Mouse (Mus musculus) frontal cortex, postnatal 10 days (tissue): ENCODE measurements around the gene Il21r.

Experiments used
- DNase-seq, 2 experiments: peaks; one replicate each; pipeline ENCODE4 v3.0.0; 2022; ENCODE audit warnings: low spot score in 2 of 2, mixed read lengths in 1 of 2

Gene Il21r

DNA sequence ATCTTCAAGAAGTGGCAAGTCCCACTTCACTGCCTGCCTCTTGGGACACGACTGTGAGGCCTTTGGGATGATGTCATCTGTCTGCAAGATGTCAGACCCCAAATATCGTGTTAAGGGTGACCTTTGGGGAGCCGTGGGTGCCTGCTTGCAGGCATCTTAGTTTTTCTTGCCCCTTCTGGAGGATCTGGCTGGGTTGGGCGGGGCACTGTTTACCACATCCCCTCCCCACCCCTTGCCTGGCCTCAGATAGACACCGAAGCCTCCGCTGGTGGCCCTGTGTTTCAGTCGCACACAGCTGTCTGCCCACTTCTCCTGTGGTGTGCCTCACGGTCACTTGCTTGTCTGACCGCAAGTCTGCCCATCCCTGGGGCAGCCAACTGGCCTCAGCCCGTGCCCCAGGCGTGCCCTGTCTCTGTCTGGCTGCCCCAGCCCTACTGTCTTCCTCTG, at the start of gene Il21r:
TSS of gene Il21r (plus strand) at position 245 of the 447 bp plus-strand sequence.
- peak in 1 of 2 experiments; percentile 43 for DNase-seq

DNA sequence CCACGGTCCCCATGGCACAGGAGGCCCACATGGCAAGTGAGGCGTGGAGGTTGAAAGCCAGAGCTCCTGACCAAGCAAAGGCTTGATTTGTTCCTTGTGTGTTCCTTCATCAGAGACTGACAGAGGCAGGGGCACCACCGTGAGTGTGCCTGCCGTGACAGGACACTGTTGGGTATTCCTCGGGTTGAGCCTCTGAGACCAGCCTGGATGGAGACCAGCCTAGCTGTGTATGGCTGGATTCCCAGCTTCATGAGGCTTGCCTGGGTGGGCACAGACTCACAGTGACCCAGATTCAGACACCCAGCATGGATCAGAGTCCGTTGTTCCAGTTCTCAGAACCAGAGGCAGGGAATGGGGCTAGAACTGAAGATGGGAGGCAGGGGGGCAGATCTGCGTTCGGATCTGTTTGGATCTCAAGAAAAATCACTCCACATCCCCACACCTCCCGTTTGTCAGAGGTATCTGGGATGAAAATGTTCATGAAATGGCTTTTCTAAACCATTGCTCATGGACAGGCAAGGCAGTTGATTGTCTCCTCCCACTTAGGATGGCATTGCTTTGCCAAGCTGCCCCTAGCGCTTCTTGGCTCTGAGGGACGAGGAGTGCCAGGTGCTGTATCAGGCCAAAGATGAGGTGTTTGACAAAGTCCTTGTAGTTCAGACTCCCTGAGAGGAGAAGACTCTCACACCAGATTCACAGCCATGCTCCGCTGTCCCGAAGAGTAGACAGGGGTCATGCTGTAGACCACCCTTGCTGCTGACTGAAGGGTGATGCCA, 49.4 kb upstream of the Il21r start:
- no peak for DNase-seq

DNA sequence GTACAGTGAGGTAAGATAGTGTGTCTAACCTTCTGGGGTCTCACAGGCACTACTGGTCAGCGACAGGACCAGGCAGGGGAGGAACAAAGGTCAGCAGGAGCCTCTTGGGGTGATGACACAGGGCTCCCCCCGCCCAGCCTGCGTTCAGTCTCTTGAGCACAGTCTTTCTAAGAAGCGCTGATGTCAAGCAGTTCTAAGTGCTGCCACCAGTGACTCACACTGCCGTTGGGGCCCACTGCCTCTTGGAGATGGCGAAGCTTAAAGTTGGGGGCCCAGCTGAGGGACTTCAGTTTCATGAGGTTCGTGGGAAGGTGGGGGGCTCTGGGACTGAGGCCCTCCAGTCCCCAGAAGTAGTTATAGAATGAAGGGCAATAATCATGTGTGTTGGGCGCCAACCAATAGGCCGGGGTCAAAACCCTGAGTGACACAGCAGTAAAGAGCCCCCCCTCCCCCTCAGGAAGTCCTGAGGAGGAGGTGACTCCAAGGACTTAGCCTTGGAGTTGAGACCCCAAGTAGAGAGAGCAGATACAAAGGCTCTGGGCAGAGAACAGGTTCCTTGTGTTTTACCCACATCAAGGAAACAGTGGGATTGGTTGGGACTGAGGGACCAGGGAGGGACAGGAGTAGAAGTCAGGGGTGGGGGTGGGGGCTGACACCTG, 48.6 kb upstream of the Il21r start:
- DNase-seq, result no peak

DNA sequence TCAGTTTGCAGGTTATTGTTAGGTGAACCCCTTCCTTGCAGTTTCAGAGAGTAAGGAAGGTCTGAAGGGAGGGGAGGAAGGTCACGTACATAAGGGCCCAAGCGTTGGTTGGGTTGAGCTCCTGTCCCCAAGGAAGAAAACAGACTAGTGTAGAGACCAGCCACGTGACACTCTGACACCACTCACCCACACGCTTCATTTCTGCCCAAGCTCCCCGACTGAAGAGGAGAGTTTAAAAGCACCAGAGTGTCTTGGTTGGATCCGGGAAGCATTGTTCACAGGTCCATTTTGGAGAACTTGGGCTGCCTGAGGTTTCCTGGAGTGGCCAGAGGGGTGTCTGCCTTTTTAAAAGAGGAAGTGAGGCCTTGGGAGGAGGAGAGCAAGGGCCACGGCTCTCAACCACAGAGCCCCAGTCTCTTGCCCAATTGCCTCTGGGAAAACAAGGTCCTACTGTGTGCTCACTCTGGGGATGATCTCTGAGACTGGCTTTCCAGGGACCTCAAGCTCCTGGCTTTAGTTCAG, 47.8 kb upstream of the Il21r start:
- DNase-seq, result no peak

DNA sequence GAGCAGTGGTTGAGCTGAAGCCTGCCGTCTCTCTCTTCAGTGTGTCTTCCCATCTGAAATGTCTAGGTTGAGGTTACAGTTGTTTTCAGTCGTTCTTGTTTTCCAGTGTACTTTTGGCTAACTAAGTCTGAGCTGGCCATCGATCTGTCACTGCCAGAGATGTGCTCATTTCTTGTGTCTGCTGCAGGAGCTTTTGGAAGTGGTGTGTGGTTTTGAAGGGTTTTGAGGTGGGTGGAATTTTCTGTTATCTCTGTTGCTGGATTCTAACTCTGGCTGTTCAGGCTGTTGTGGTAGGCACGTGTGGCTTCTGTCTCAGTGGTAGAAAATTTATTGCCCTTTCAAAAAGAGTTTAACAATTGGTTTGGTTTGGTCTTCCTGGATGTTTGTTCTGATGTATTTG, 47.1 kb upstream of the Il21r start:
- DNase-seq, result no peak

DNA sequence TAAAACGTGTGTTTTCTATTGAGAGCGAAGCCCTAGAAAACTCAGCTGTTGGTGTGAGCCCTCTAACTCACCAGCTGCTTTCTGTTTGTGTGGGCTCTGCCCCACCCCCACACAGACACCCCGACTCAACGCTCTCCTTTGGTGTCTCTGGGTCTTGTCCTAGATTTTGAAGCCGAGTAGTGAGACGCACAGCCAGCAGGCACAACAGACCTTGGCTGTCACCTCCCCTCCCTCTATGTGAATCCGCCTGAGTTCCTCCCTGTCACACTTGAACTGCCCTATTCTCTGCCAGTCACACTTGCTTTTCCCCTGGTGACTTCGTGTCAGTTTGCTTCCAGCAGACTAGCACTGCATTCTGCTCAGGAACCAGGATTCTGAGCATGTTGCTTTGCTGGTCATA, 46.4 kb upstream of the Il21r start:
- no peak for DNase-seq

DNA sequence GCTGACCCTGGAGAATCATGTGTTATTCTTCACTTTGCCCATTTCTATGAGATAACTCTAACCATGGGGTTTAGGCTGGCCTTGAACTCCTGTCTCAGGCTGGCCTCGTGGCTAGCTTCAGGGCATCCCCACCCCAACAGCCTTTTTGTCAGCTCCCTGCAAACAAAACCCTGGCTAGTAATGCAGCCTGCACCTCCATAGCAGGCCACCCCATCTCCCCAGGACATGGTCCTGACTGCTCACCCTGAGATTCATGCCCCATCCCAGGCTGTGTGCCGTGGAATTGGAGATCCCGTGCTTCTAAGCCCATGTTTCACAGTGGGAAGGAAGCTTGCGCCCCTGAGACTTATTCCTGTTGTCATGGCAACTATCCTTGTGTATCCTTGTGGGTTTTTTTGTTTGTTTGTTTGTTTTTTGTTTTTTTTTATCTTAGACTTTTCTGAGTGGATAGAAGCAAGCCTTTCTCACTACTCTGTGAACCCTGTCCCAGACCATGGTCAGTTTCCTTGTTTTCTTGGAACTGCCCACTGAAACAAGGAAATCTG, 44.8 kb upstream of the Il21r start:
- no peak for DNase-seq

DNA sequence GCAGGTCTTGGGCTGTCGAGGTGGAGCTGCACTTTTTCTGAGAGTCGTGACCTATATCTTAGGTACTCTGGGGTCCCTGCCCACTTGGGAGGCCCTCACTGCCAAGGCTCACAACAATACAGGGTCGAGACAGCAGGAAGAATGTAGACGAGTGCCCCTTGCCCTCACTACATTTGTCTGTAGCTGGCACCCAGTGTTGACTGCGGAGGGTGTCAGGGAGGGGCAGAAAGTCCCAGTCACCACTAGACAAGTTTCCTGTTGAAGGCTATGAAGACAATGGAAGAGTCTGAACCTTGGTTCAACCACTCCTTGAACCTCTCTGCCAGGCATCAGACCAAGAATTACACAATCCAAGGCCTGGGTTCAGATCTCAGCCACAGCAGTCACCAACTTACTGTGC, 44.2 kb upstream of the Il21r start:
- DNase-seq, result no peak

DNA sequence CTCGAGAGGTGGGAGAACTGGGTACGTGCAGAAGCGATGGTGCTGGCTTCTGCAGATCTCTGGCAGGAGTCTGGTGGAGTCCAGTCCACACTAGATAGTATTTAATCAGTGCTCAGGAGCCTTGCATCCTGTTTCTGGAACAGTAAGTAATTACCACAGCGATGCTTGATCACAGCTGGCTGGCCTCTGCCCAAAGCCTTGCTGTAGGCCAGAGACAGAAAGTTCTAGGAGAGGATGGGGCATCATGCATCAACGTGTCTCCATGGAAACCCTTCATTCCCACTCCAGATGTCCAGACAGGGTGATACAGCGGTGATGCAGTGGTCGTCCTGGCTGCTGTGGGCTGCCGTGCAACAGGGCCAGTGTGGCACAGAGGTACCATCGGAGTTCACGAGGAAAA, 43.7 kb upstream of the Il21r start:
- DNase-seq, result no peak

DNA sequence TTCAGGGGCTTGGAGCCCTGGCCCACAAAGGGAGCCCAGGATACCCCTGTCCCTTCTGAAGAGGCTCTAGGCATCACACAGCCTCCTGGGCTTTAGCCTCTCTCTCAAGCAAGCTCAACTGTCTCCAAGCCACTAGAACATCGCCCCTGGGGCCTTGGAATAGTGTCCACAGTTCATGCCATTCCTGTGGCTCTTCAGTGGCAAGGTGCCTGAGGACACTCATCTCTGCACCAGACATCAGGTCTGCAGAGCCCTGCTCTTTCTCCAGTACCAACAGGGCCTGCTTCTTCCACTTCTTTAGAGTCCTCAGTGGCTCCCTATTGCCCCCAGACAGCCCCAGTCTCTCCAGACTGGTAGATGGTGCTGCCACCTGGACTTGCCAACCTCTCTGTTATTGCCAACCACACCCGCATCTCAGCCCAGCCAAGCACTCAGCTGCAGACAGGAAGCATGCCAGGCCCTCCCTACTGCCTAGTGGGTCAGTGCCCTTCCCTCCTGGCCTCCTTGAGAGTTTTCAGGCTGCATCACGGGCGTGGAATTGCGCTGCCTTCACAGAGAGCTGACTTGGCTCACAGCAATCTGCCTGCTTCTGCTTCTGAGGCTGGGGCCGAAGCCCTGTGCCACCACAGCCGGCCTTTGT, 43.0 kb upstream of the Il21r start:
- no peak for DNase-seq

DNA sequence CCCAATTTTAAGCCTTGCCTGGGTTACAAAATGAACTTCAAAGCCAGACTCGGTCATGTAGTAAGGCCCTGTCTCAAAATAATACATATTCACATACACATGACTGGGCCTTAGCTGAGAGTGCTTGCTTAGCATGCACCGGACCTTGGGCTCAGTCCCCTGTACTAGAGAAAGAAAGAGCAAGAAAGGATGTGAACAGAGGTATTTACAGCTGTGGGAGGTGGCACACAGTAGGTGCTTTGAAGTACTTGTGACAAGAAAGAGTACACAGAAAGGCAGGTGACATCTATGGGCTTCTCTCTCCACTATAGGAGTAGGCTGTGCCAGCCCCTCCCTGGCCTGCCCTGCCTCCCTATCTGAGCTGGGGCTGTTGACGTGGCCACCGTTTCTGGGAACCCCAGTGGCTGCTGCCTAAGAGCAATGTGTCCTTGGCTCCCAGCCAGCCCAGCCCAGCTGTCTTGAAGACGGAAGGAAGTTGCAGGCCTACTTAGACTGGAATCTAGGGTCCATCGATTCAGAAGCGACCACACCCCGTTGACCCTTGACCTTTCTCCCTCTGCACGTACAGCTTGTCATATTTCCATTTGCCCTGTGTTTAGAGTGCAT, 42.0 kb upstream of the Il21r start:
- peak; percentile 57 to 65 for DNase-seq

DNA sequence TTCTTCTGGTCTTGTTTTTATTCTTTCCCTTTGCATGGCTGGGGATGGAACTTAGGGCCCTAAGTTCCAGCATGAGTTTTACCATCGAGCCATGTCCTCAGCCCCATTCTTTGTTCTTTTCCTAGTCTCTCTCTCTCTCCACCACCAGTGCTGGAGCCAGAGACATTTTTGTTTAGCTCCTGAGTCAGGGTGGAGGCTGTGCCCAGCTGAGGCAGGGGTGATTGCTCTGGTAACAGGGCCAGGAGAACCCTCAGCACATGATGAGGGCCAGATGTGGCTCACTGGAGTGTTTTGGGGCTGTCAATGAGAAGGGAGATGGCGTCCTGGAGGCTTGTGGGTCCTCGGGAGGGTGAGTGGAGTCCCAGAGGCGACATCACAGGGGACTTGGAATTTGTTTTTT, 40.8 kb upstream of the Il21r start:
- no peak for DNase-seq

DNA sequence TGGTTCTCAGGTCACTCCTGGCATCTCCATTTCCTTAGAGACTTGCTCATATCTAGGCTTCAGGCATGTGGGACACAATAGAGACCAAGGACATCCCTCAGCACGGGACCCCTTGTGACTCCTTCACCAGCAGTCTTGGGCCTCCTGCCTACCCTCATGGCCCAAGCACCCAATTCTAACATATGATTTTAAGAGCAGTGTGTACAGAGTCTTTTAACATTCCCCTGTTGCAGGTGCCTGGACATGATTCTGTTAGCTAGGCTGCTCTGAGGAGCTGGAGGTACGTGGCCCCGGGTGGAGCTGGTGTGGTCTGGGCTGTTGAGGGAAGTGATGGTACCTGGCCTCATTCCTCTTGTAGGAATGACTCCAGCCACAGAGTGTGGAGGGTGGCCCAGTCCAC, 40.1 kb upstream of the Il21r start:
- DNase-seq, result no peak

DNA sequence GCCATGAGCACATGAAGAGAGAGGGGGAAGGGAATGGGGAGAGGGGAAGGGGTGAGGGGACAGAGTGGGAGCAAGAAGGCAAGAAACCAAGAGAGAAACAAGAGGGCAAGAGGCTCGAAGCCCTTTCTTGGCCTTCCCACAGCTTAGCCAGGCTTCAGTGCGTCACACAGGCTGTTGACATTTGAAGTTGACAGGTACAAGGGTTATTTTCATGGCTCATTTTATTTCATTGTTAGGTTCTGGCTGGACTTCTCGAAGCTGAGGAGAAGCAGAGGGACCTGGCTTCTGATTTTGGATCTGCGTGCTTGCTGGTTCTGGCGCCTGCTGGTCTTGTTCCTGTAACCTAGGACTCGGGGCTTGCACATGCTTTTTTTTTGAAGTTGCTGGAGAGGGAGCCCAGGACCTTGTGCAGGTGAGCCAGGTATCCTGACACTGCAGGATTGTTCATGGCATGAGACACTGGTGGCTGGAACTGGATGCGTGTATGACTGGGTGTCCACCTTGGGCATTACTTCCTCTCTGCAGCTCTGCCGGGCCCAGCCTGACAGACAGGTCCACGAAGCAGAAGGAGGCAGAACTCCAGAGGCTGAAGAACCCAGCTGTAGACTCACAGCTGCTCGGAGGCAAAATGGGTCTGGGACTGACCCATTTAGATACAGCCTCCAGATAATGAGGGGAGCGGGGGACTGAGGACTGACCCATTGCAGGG, 38.8 kb upstream of the Il21r start:
- DNase-seq, result no peak

DNA sequence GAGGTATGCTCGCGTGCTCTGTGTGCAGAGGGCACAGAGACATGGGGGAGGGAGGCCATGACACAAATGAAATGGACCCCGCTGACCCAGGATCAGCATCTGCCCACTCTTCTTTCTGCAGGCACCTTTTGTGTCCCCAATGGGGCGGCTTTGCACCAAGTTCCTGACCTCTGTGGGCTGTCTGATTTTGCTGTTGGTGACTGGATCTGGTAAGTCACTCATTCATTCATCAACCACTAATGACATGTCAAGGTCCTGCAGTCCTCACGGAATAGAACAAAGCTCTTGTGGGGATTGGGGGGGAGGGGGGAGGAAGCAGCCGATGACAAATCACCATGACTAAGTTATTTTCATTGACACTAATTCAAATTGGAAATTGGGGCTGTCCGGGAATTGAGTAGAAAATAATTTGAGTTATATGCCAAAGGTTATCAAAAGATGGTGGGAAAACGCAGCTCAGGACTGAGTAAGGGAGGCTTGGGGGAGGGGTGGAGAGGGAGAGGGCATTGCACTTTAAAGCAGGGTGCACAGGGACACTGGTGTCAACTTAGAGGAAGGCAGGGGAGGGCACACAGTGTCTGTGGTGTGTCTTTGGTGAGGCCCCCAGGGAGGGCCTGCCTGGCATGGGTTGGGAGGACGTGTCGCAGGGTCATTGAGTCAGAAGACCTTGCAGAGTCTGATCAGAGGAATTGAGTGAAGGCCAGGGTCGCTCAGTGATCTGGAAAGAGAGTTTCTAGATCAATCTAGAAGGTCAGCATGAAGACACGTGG, 37.5 kb upstream of the Il21r start:
- no peak for DNase-seq

DNA sequence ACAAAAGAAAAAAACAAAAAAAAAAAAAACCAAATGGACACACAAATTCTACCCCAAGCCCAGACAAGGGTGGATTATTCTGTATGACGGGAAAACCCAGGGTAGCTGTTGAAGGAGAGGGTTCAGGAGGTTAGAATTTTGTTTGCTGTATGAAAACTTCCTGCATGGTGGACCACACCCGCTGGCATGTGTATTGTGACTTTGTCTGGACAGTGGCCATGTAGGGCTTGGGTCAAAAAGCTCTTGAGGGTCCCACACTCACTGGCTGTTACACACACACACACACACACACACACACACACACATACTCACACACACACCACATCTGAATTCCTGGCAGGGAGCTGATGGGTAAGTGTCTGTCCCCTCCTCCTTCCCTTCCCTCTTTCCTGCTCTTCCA, 36.8 kb upstream of the Il21r start:
- no peak for DNase-seq

DNA sequence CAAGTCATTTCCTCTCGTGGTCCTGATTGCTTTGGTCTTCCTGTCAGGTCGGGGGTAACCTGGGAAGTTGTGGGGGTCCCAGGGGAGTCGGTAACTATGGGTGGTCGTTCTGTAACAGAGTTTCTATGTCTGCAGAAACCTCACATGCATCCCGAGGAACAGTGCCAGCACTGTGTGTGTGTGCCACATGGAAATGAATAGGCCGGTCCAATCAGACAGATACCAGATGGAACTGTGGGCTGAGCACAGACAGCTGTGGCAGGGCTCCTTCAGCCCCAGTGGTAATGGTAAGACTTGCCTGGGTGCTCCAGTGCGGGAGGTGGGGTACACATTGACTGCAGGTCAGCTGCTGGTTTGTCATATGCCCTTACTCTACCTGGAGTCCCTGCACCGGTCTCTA, 34.3 kb upstream of the Il21r start:
- DNase-seq, result no peak

DNA sequence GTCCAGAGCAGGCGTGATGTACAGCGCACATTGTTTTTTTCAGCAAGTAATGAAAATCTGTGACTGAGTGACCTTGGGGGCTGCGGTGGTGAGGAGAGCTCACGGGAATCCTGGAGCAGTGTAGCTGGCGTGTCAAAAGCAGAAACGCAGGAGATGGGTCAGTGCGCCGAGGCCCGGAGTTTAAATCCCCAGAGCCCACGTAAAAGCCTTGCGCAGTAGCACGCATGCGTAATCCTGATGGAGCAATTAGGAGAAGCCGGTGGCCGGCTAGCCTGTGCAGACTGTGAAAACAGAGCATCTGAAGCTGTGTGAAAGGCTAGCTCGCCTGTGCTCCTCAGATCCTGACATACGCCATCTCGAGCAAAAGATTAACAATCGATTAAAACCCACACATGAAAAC, 31.3 kb upstream of the Il21r start:
- no peak for DNase-seq

DNA sequence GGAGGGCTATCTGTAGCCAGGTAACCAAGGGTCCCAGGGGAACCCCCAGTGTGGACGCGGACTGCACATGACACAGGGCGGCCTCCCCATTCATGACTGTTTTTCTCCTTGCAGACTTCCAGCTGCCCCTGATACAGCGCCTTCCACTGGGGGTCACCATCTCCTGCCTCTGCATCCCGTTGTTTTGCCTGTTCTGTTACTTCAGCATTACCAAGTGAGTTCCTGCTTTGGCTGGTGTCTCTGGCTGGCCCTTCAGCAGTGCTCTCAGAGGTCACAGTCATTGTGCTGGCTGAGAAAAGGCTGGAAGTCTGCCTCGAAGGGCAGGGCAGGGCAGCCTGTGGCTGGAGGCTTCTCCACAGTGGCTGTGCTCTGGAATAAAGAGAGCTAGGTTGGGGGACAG, 30.5 kb upstream of the Il21r start:
- DNase-seq, result no peak

DNA sequence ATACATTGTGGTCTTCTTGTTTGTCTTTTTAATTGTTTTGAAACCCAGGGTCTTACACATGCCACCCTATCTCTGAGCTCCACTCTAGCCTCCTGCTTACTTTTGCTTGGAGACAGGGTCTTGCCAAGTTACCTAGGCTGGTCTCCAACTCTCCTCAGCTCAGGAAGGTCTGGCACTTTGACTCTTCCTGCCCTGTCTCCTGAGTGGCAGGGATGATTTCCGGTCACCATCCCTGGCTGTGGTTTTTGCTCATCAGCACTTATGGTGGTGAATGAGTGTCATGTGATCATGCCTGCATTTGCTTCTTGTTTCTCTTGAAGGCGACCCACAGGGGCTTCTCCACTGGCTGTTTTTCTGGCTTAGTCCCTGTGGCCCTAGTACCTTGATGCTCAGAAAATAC, 29.4 kb upstream of the Il21r start:
- no peak for DNase-seq

DNA sequence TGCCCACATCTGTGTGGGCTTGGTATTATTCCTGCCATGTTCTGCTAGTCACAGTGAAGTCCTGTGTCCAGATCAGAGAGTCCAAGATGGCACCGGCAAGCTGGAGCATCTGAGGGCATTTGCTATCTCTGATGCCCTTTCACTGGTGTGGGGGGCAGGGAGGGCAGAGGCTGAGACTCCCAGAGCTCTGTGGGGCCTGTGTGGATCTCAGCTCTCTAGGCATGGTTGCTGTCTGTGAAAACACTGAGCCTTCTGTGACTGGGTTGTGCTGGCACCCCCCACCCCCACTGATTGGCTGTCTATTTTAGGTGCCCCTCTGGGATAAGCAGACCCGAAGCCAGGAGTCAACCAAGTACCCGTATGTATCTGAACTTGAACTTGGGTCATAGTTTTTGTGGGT, 28.4 kb upstream of the Il21r start:
- no peak for DNase-seq
